Mouse (Mus musculus) hindbrain, postnatal 0 days (tissue): ENCODE measurements around the gene Slc13a5. TPM values are rescaled to one million over a fixed set of nuclear protein-coding genes. Genes with fewer than 3 reads are reported as not detected.

Experiments used
- ATAC-seq: fragments of 200-750 bp; cut with Nextera tagmentation; 2 replicates; pipeline ENCODE4 v1.8.0; 2017; ENCODE audit warnings: mild to moderate bottlenecking, moderate TSS enrichment, moderate library complexity
- DNase-seq: peaks from one replicate; pipeline ENCODE4 v3.0.0-alpha.2; 2015; ENCODE audit warnings: low spot score
- H3K27ac ChIP-seq: fragments of 300-500 bp; sonication (generic); 2 replicates; pipeline ENCODE4 v1.5.1; 2014; ENCODE audit warnings: mild to moderate bottlenecking
- H3K27me3 ChIP-seq: fragments of 300-500 bp; sonication (generic); 2 replicates; pipeline ENCODE4 v1.6.1; 2014; ENCODE audit warnings: low read length, mixed read lengths; ENCODE audit not compliant: insufficient read depth
- H3K36me3 ChIP-seq: fragments of 300-500 bp; sonication (generic); 2 replicates; pipeline ENCODE4 v1.6.1; 2014; ENCODE audit warnings: low read length, mixed read lengths; ENCODE audit not compliant: insufficient read depth
- H3K4me1 ChIP-seq: fragments of 300-500 bp; sonication (generic); 2 replicates; pipeline ENCODE4 v1.6.1; 2014; ENCODE audit warnings: antibody characterized with exemption, low read length, mixed read lengths; ENCODE audit not compliant: insufficient read depth
- H3K4me2 ChIP-seq: fragments of 300-500 bp; sonication (generic); 2 replicates; pipeline ENCODE4 v1.6.1; 2014; ENCODE audit warnings: low read depth, mild to moderate bottlenecking, low read length, moderate library complexity, mixed read lengths
- H3K4me3 ChIP-seq: fragments of 300-500 bp; sonication (generic); 2 replicates; pipeline ENCODE4 v1.5.1; 2014; ENCODE audit warnings: low read length
- H3K9ac ChIP-seq: fragments of 300-500 bp; sonication (generic); replicated peaks from 2 replicates; pipeline ENCODE4 v1.6.1; 2014; ENCODE audit warnings: mild to moderate bottlenecking, low read length, moderate library complexity, mixed read lengths
- H3K9me3 ChIP-seq: fragments of 300-500 bp; sonication (generic); 2 replicates; pipeline ENCODE4 v1.6.1; 2016; ENCODE audit warnings: low read length, mixed read lengths
- CTCF ChIP-seq: IDR thresholded peaks from 2 replicates; pipeline ENCODE4 v1.5.1; 2016; ENCODE audit warnings: antibody characterized with exemption, control low read depth, low read depth
- WGBS: fragments of 180-500 bp; shearing (Covaris S2); extraction: QIAGEN DNeasy Blood & Tissue Kit; methylation state at CpG from one replicate; pipeline ENCODE4 v1.1.7; 2014; 5-methylcytosine and 5-hydroxymethylcytosine counted together
- polyA plus RNA-seq: library from polyadenylated mRNA; unstranded; fragments of >200 nt; fragmentation: Nextera tagmentation; extraction: Ambion mirVana; gene quantifications from 2 replicates; pipeline ENCODE4 v1.2.1, GENCODE M21; 2015
- total RNA-seq: library from RNA; depleted of rRNA; stranded (reverse); fragments of >200 nt; gene quantifications from 2 replicates; pipeline ENCODE4 v1.2.3, GENCODE M21; 2014; rRNA removed

The Slc13a5 gene
- total and polyA plus RNA-seq, 2 experiments from 2014 or later, result 7.5 to 8.1 TPM

DNA sequence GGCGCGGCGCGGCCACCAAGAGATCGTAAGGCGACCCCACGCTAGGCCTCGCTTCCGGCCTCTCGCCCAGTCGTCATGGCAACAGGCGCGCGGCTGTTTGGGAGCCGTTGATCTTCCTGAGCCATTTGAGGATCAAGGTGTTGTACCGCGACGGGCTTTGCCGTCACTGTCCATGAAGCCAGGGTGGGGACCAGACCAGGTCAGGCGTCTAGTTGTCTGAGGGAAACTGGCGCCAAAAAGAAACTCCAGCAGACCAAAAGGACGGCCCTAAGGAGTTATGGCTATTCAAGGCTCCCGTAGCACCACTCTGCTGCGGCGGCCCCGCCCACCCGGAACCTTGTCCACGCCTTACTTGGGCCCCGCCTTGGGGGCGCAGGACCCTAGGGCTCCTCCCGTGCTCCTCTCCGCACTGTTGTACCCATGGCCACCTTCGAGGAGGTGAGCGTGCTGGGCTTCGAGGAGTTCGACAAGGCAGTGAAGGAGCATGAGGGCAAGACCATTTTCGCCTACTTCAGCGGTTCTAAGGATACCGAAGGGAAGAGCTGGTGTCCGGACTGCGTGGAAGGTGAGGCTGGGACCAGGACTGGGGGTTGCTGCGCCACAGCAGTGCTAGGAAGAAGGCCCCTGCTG is 59.7 kb downstream of the Slc13a5 start, which contains the start of the genes 4933427D14Rik and Txndc17:
Gene 4933427D14Rik (minus strand): TSS at position 256 of the 630 bp plus-strand sequence.
Gene Txndc17 (plus strand): TSS at position 344 of the 630 bp plus-strand sequence.
- Histone ChIP-seq H3K36me3 (peaks cover 18% of the 10 kb centered on the region), H3K9me3 (no peaks in the 10 kb centered on the region), H3K4me2 (peak within 1 kb of the TSS; percentile 80), H3K4me3 (peak within 1 kb of the TSS; percentile 87), H3K27me3 (no peaks in the 10 kb centered on the region), H3K9ac (peak within 1 kb of the TSS; percentile 79), H3K27ac (peak within 1 kb of the TSS; percentile 84), H3K4me1 (peaks cover 19% of the 10 kb centered on the region)
- 1% methylated on average over 42 of the region's 42 CpGs for WGBS
- no peak for TF ChIP-seq CTCF
- DNase-seq (peak; percentile 85), ATAC-seq (peak; percentile 91)

- Histone ChIP-seq H3K9me3 (no peaks in the 10 kb centered on the region), H3K4me2 (peak within 1 kb of the TSS; percentile 80), H3K27me3 (no peaks in the 10 kb centered on the region), H3K27ac (peak within 1 kb of the TSS; percentile 84), H3K4me1 (peaks cover 19% of the 10 kb centered on the region), H3K9ac (peak within 1 kb of the TSS; percentile 79), H3K4me3 (peak within 1 kb of the TSS; percentile 87), H3K36me3 (peaks cover 17% of the 10 kb centered on the region)
- DNase-seq, result peak; percentile 49
- under 1% methylated on average over 43 of the region's 43 CpGs for WGBS
- peak; percentile 66 for ATAC-seq
- peak; percentile 58 for TF ChIP-seq CTCF
Observed at GRCm38 (mm10) chr11:72206341-72207203, 60.5 kb downstream of the Slc13a5 start, which contains the start of gene Gm43951. Gene Gm43951, minus strand, starts transcription at chr11:72206840.

DNA sequence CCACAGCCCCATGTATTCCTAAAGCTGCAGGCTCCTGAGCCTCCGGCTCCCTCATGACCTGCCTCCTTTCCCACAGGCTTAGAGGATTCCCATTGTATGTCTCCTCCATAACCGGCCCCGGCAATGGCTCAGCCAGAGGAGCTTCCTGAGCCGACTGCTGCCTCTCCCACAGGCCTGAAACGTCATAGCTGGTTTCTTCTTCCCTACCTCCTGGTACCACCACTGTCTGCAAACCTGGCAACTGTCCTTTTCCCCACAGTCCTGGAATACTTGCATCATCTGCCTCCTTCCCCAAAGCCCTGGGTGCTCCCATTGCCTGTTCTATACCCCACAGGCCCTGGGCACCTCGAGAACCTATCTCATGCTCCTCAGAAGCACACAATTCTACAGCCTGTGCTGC is 61.8 kb downstream of the Slc13a5 start:
- ATAC-seq (no peak), DNase-seq (no peak)
- Histone ChIP-seq H3K9me3 (no peaks in the 10 kb centered on the region), H3K4me3 (peak overlapping the region; percentile 87), H3K9ac (0 out of 2 replicates have a peak overlapping the region, but pooled peaks have one; percentile 79), H3K36me3 (peaks cover 14% of the 10 kb centered on the region), H3K27me3 (no peaks in the 10 kb centered on the region), H3K4me1 (peaks cover 19% of the 10 kb centered on the region), H3K27ac (no peak overlapping the region; the same call in 1 of the 2 replicates), H3K4me2 (peak overlapping the region; percentile 80)
- 84% methylated on average over 6 of the region's 6 CpGs for WGBS
- no peak for TF ChIP-seq CTCF

- Histone ChIP-seq H3K9me3 (no peaks in the 10 kb centered on the region), H3K4me2 (no peak overlapping the region), H3K4me1 (peaks cover 19% of the 10 kb centered on the region), H3K36me3 (peaks cover 10% of the 10 kb centered on the region), H3K9ac (no peak overlapping the region), H3K27me3 (no peaks in the 10 kb centered on the region), H3K4me3 (no peak overlapping the region), H3K27ac (no peak overlapping the region; the same call in 1 of the 2 replicates)
- ATAC-seq, result no peak
- TF ChIP-seq CTCF, result no peak
- 42% methylated on average over 1 of the region's 1 CpGs for WGBS
- DNase-seq, result no peak
Observed at GRCm38 (mm10) chr11:72203440-72203839, 63.6 kb downstream of the Slc13a5 start.

DNA sequence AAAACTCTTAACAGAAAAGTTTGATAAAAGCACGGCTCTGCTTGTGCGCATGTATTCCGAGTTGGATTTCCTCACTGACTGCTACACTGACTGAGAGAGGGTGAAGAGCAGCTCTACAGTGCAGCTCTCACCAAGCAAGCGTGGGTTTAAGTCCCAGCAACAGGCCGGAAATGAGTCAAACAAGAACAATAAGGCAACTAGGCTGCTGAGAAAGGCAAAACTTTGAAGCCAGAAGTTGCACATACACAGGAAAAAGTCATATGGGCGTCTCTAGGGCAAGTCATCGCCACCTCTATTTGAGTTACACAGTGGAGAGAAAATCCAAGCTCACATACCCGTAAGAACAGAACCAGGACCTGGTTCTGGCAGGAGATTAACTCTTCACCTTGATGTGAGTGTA is 70.5 kb downstream of the Slc13a5 start:
- H3K27me3 ChIP-seq, result no peaks in the 10 kb centered on the region
- peaks cover 26% of the 10 kb centered on the region for H3K36me3 ChIP-seq
- WGBS, result 89% methylated on average over 8 of the region's 8 CpGs
- no peaks in the 10 kb centered on the region for H3K4me1 ChIP-seq
- H3K4me3 ChIP-seq, result no peak overlapping the region
- no peak for TF ChIP-seq CTCF
- no peak overlapping the region for H3K9ac ChIP-seq
- DNase-seq, result no peak
- ATAC-seq, result no peak
- H3K27ac ChIP-seq, result no peak overlapping the region
- H3K9me3 ChIP-seq, result no peaks in the 10 kb centered on the region
- no peak overlapping the region for H3K4me2 ChIP-seq

- ATAC-seq (no peak), DNase-seq (no peak)
- H3K4me3 ChIP-seq, result no peak overlapping the region
- H3K27me3 ChIP-seq, result no peaks in the 10 kb centered on the region
- TF ChIP-seq CTCF, result no peak
- no peak overlapping the region for H3K27ac ChIP-seq
- peaks cover 26% of the 10 kb centered on the region for H3K36me3 ChIP-seq
- H3K9ac ChIP-seq, result no peak overlapping the region
- 96% methylated on average over 2 of the region's 2 CpGs for WGBS
- no peaks in the 10 kb centered on the region for H3K9me3 ChIP-seq
- no peak overlapping the region for H3K4me2 ChIP-seq
- no peaks in the 10 kb centered on the region for H3K4me1 ChIP-seq
Observed at GRCm38 (mm10) chr11:72194259-72194658, 72.8 kb downstream of the Slc13a5 start.

Other genes starting within 250 kb of the Slc13a5 start
- gene Aipl1, start 229.7 kb downstream of the Slc13a5 start, total RNA-seq, result 0.07 TPM in 1 of 2 replicates, not detected in the other
- 0.34 and 0.42 TPM in 2 replicates for gene Aipl1, start 229.7 kb downstream of the Slc13a5 start, polyA plus RNA-seq
- gene Pimreg, start 225.2 kb downstream of the Slc13a5 start, total RNA-seq, result 18.7 and 22.8 TPM in 2 replicates
- 23.9 and 27.8 TPM in 2 replicates for gene Pimreg, start 225.2 kb downstream of the Slc13a5 start, polyA plus RNA-seq
- gene Pitpnm3, start 131.4 kb downstream of the Slc13a5 start, total RNA-seq, result 25.1 and 26.3 TPM in 2 replicates
- gene Pitpnm3, start 131.4 kb downstream of the Slc13a5 start, polyA plus RNA-seq, result 5.8 and 6.1 TPM in 2 replicates
- 1.7 and 1.8 TPM in 2 replicates for gene Gm43951, start 60.4 kb downstream of the Slc13a5 start, total RNA-seq
- gene Gm43951, start 60.4 kb downstream of the Slc13a5 start, polyA plus RNA-seq, result 1.2 and 1.4 TPM in 2 replicates
- 12.0 and 14.4 TPM in 2 replicates for gene 4933427D14Rik, start 59.8 kb downstream of the Slc13a5 start, total RNA-seq
- gene 4933427D14Rik, start 59.8 kb downstream of the Slc13a5 start, polyA plus RNA-seq, result 17.0 and 17.2 TPM in 2 replicates
- gene Txndc17, start 59.7 kb downstream of the Slc13a5 start, total RNA-seq, result 46.6 and 51.2 TPM in 2 replicates
- gene Txndc17, start 59.7 kb downstream of the Slc13a5 start, polyA plus RNA-seq, result 161 and 162 TPM in 2 replicates
- 11.0 and 20.3 TPM in 2 replicates for gene Med31, start 51.6 kb downstream of the Slc13a5 start, total RNA-seq
- gene Med31, start 51.6 kb downstream of the Slc13a5 start, polyA plus RNA-seq, result 39.5 and 44.5 TPM in 2 replicates
- 0.47 and 4.5 TPM in 2 replicates for gene Xaf1, start 34.4 kb upstream of the Slc13a5 start, total RNA-seq
- 5.5 and 10.0 TPM in 2 replicates for gene Xaf1, start 34.4 kb upstream of the Slc13a5 start, polyA plus RNA-seq
- gene Fbxo39, start 47.2 kb upstream of the Slc13a5 start, total RNA-seq, result 0.42 TPM in 1 of 2 replicates, not detected in the other
- not detected in 2 replicates for gene Fbxo39, start 47.2 kb upstream of the Slc13a5 start, polyA plus RNA-seq
- gene Tekt1, start 95.2 kb upstream of the Slc13a5 start, total RNA-seq, result 2.3 and 5.1 TPM in 2 replicates
- 8.3 and 9.0 TPM in 2 replicates for gene Tekt1, start 95.2 kb upstream of the Slc13a5 start, polyA plus RNA-seq
- gene Smtnl2, start 144.5 kb upstream of the Slc13a5 start, total RNA-seq, result 13.0 and 19.1 TPM in 2 replicates
- 8.7 and 9.7 TPM in 2 replicates for gene Smtnl2, start 144.5 kb upstream of the Slc13a5 start, polyA plus RNA-seq
- gene Ggt6, start 168.3 kb upstream of the Slc13a5 start, total RNA-seq, result not detected in 2 replicates
- gene Ggt6, start 168.3 kb upstream of the Slc13a5 start, polyA plus RNA-seq, result not detected in 2 replicates
- gene Mybbp1a, start 174.1 kb upstream of the Slc13a5 start, total RNA-seq, result 28.0 and 36.1 TPM in 2 replicates
- 61.5 and 68.7 TPM in 2 replicates for gene Mybbp1a, start 174.1 kb upstream of the Slc13a5 start, polyA plus RNA-seq
- gene Spns2, start 222.7 kb upstream of the Slc13a5 start, total RNA-seq, result 58.5 and 66.0 TPM in 2 replicates
- 7.0 and 7.2 TPM in 2 replicates for gene Spns2, start 222.7 kb upstream of the Slc13a5 start, polyA plus RNA-seq